Mouse (Mus musculus): ENCODE measurements around the gene Ccdc141.

GRCm38 (mm10) chr2:77195056-77195455, 24.6 kb upstream of the Ccdc141 start:
- TF ChIP-seq CTCF (IDR thresholded peaks at IDR 0.05) (no peak), EP300 (IDR thresholded peaks at IDR 0.05) (no peak)
